In the genomic region with DNA sequence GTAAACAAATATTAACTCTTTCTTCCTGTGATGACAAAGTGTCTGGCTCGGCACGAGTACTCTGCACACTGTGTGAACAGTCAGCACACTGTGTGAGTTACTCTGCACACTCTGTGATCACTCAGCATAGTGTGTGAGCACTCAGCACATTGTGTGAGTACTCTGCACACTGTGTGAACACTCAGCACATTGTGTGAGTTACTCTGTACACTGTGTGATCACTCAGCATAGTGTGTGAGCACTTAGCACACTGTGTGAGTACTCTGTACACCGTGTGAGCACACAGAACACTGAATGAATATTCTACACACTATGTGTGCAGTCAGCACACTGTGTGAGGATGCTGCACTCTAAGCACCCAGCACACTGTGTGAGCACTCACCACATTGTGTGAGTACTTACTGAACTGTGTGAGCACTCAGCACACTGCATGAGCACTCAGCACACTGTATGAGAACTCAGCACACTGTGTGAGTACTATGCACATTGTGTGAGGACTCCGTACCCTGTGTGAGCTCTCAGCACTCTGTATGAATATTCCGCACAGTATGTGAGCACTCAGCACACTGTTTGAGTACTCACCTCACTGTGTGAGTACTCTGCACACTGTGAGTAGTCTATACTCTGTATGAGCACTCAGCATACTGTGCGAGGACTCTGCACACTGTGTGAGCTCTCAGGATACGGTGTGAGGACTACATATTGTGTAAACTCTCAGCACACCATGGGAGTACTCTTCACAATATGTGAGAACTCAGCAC, we compare ENCODE assay signal across 17 mouse cellular contexts.
DNase-seq lines count a peak whose midpoint lies in the region; ATAC-seq and TF ChIP-seq lines count a peak whose summit lies in the region.
"Had no signal": no experiment of that assay in that cellular context is flagged by ENCODE, and none has a peak within 500 bp of the region (broad histone marks: within the 10 kb centered on the region; RNA-seq: fewer than 3 reads in every experiment).

No protein-coding gene starts in this region.

- H3K27me3 ChIP-seq in hindbrain, embryonic 11.5 days (ENCODE audit: control insufficient read depth, insufficient read depth, low read length): no peaks in the 10 kb centered on the region
- H3K27me3 ChIP-seq in hindbrain, embryonic 14.5 days (ENCODE audit: control insufficient read depth, insufficient read depth, low read length): no peaks in the 10 kb centered on the region
- no peaks in the 10 kb centered on the region for H3K27me3 ChIP-seq in lung, embryonic 14.5 days (ENCODE audit: insufficient read depth, low read length)
- no peaks in the 10 kb centered on the region for H3K27me3 ChIP-seq in forebrain, embryonic 16.5 days (replicated peaks; ENCODE audit: control insufficient read depth, insufficient read depth, low read length)
- no peaks in the 10 kb centered on the region for H3K27me3 ChIP-seq in midbrain, postnatal 0 days (ENCODE audit: insufficient read depth, low read length)
- H3K27me3 ChIP-seq: liver, embryonic 13.5 days had no signal

- no peak overlapping the region for H3K4me2 ChIP-seq in hindbrain, embryonic 11.5 days (replicated peaks; ENCODE audit: low read depth, low read length)
- H3K4me2 ChIP-seq in hindbrain, embryonic 14.5 days (replicated peaks): no peak overlapping the region
- H3K4me2 ChIP-seq in lung, embryonic 14.5 days: no peak overlapping the region
- H3K4me2 ChIP-seq in forebrain, embryonic 16.5 days (ENCODE audit: low read length): no peak overlapping the region
- H3K4me2 ChIP-seq in midbrain, postnatal 0 days (ENCODE audit: low read depth, low read length, poor library complexity, severe bottlenecking): no peak overlapping the region
- H3K4me2 ChIP-seq: liver, embryonic 13.5 days had no signal

- peak; percentile 59 for ATAC-seq in hindbrain, embryonic 11.5 days (ENCODE audit: low FRiP score)
- no peak; the same call in 1 of the 2 replicates for ATAC-seq in hindbrain, embryonic 14.5 days (ENCODE audit: low FRiP score)
- peak; percentile 63; the same call in 1 of the 2 replicates for ATAC-seq in lung, embryonic 14.5 days (ENCODE audit: insufficient read depth)
- peak; percentile 47 for ATAC-seq in forebrain, embryonic 16.5 days
- 0 out of 2 replicates have a peak, but pooled peaks have one; percentile 31 for ATAC-seq in midbrain, postnatal 0 days (ENCODE audit: low FRiP score)
- ATAC-seq: intestine, embryonic 16.5 days had no signal

- no peak for DNase-seq in hindbrain, embryonic 11.5 days (ENCODE audit: low spot score)
- no peak for DNase-seq in hindbrain, embryonic 14.5 days (ENCODE audit: low spot score)
- DNase-seq in lung, embryonic 14.5 days: no peak
- DNase-seq in lung, adult 2 months: no peak
- DNase-seq in midbrain, postnatal 0 days (ENCODE audit: low spot score): no peak
- DNase-seq in T-cell, adult 2 months (ENCODE audit: low spot score): no peak
- DNase-seq: cerebellum, adult 11 months; cerebellum, postnatal 25 days; heart, postnatal 14 days; kidney, postnatal 4 days; liver, embryonic 13.5 days; lung, postnatal 36 days; right cerebral cortex, postnatal 25 days; thymus, adult 18-20 months had no signal

- H3K27ac ChIP-seq in hindbrain, embryonic 11.5 days (ENCODE audit: low read depth, low read length): no peak overlapping the region
- no peak overlapping the region for H3K27ac ChIP-seq in hindbrain, embryonic 14.5 days
- no peak overlapping the region for H3K27ac ChIP-seq in lung, embryonic 14.5 days (ENCODE audit: low read depth)
- H3K27ac ChIP-seq in forebrain, embryonic 16.5 days (ENCODE audit: low read length): no peak overlapping the region
- H3K27ac ChIP-seq in midbrain, postnatal 0 days (ENCODE audit: low read depth, low read length): no peak overlapping the region
- H3K27ac ChIP-seq: liver, embryonic 13.5 days had no signal

- H3K9ac ChIP-seq in hindbrain, embryonic 11.5 days (ENCODE audit: low read depth, low read length): no peak overlapping the region
- H3K9ac ChIP-seq in hindbrain, embryonic 14.5 days: no peak overlapping the region
- no peak overlapping the region for H3K9ac ChIP-seq in lung, embryonic 14.5 days
- no peak overlapping the region for H3K9ac ChIP-seq in forebrain, embryonic 16.5 days (replicated peaks; ENCODE audit: low read depth, low read length)
- no peak overlapping the region for H3K9ac ChIP-seq in midbrain, postnatal 0 days (replicated peaks; ENCODE audit: low read length, poor library complexity, severe bottlenecking)
- H3K9ac ChIP-seq: liver, embryonic 13.5 days had no signal

- no peaks in the 10 kb centered on the region for H3K36me3 ChIP-seq in hindbrain, embryonic 11.5 days (ENCODE audit: control insufficient read depth, insufficient read depth, low read length)
- no peaks in the 10 kb centered on the region for H3K36me3 ChIP-seq in hindbrain, embryonic 14.5 days (replicated peaks; ENCODE audit: control insufficient read depth, insufficient read depth)
- H3K36me3 ChIP-seq in lung, embryonic 14.5 days (ENCODE audit: insufficient read depth): no peaks in the 10 kb centered on the region
- H3K36me3 ChIP-seq in forebrain, embryonic 16.5 days (ENCODE audit: control insufficient read depth, insufficient read depth): no peaks in the 10 kb centered on the region
- no peaks in the 10 kb centered on the region for H3K36me3 ChIP-seq in midbrain, postnatal 0 days (ENCODE audit: insufficient read depth, low read length)
- H3K36me3 ChIP-seq: liver, embryonic 13.5 days had no signal

- WGBS in hindbrain, embryonic 11.5 days: 90% methylated on average over 7 of the region's 7 CpGs
- WGBS in hindbrain, embryonic 14.5 days: 89% methylated on average over 7 of the region's 7 CpGs
- WGBS in lung, embryonic 14.5 days: 80% methylated on average over 7 of the region's 7 CpGs
- 83% methylated on average over 7 of the region's 7 CpGs for WGBS in lung, adult 2 months
- WGBS in forebrain, embryonic 16.5 days: 94% methylated on average over 7 of the region's 7 CpGs
- WGBS in midbrain, postnatal 0 days: 93% methylated on average over 7 of the region's 7 CpGs

- TF ChIP-seq CTCF in lung, embryonic 14.5 days (IDR thresholded peaks at IDR 0.05; ENCODE audit: low read depth): no peak
- TF ChIP-seq CTCF in lung, adult 2 months (IDR thresholded peaks at IDR 0.05; ENCODE audit: insufficient read depth, low read length): no peak
- no peak for TF ChIP-seq CTCF in midbrain, postnatal 0 days (IDR thresholded peaks at IDR 0.05)

- no peaks in the 10 kb centered on the region for H3K9me3 ChIP-seq in hindbrain, embryonic 11.5 days (ENCODE audit: control insufficient read depth, low read length)
- H3K9me3 ChIP-seq in hindbrain, embryonic 14.5 days (ENCODE audit: control insufficient read depth, low read length): no peaks in the 10 kb centered on the region
- no peaks in the 10 kb centered on the region for H3K9me3 ChIP-seq in lung, embryonic 14.5 days (ENCODE audit: low read depth, low read length)
- no peaks in the 10 kb centered on the region for H3K9me3 ChIP-seq in forebrain, embryonic 16.5 days (ENCODE audit: control insufficient read depth, low read length)
- no peaks in the 10 kb centered on the region for H3K9me3 ChIP-seq in midbrain, postnatal 0 days (ENCODE audit: low read length)
- H3K9me3 ChIP-seq: liver, embryonic 13.5 days had no signal

- H3K4me1 ChIP-seq in hindbrain, embryonic 11.5 days (replicated peaks; ENCODE audit: control insufficient read depth, insufficient read depth, low read length): no peaks in the 10 kb centered on the region
- H3K4me1 ChIP-seq in hindbrain, embryonic 14.5 days (replicated peaks; ENCODE audit: control insufficient read depth, insufficient read depth, low read length): no peaks in the 10 kb centered on the region
- 0 out of 2 replicates have a peak, but pooled peaks cover 3% of the 10 kb centered on the region for H3K4me1 ChIP-seq in lung, embryonic 14.5 days (ENCODE audit: insufficient read depth)
- H3K4me1 ChIP-seq in lung, adult 2 months (ENCODE audit: control insufficient read depth, insufficient read depth, low read length): no peaks in the 10 kb centered on the region
- no peaks in the 10 kb centered on the region for H3K4me1 ChIP-seq in forebrain, embryonic 16.5 days (replicated peaks; ENCODE audit: control insufficient read depth, insufficient read depth, low read length)
- no peaks in the 10 kb centered on the region for H3K4me1 ChIP-seq in midbrain, postnatal 0 days (ENCODE audit: insufficient read depth, low read length)
- H3K4me1 ChIP-seq: liver, embryonic 13.5 days had no signal

- TF ChIP-seq POLR2A in lung, adult 2 months (IDR thresholded peaks at IDR 0.05; ENCODE audit: borderline replicate concordance, extremely low read depth, low read depth, low read length): no peak

- no peak overlapping the region for H3K4me3 ChIP-seq in hindbrain, embryonic 11.5 days (ENCODE audit: low read depth, low read length)
- no peak overlapping the region for H3K4me3 ChIP-seq in hindbrain, embryonic 14.5 days (replicated peaks; ENCODE audit: low read length)
- no peak overlapping the region for H3K4me3 ChIP-seq in lung, embryonic 14.5 days (ENCODE audit: low read depth, low read length)
- no peak overlapping the region for H3K4me3 ChIP-seq in lung, adult 2 months (replicated peaks; ENCODE audit: extremely low read depth, low read depth, low read length)
- no peak overlapping the region for H3K4me3 ChIP-seq in forebrain, embryonic 16.5 days (replicated peaks; ENCODE audit: low read length)
- no peak overlapping the region for H3K4me3 ChIP-seq in midbrain, postnatal 0 days (ENCODE audit: low read depth, low read length)
- H3K4me3 ChIP-seq: liver, embryonic 13.5 days; myocyte had no signal
